Mouse (Mus musculus): ENCODE measurements around the gene Ajm1.
A peak's percentile ranks its signal among the peaks of the same experiment; 100 is the strongest.

The Ajm1 gene

GRCm38 (mm10) chr2:25534178-25534865 lies 47.2 kb downstream of the Ajm1 start:
- peak; percentile 31 for DNase-seq (ENCODE audit: extremely low read depth, low read depth, low spot score)

GRCm38 (mm10) chr2:25533707-25534106 lies 47.9 kb downstream of the Ajm1 start:
- DNase-seq (ENCODE audit: extremely low read depth, low read depth, low spot score): no peak

GRCm38 (mm10) chr2:25526510-25527302 lies 54.9 kb downstream of the Ajm1 start:
- DNase-seq (ENCODE audit: extremely low read depth, low read depth, low spot score): no peak
